14 mouse cellular contexts compared by ENCODE assay signal in genomic region chr1:176468560-176468959, GRCm38 (mm10).
A peak's percentile ranks its signal among the peaks of the same experiment; 100 is the strongest.
DNase-seq lines count a peak whose midpoint lies in the region.
"Had no signal": no experiment of that assay in that cellular context is flagged by ENCODE, and none has a peak within 500 bp of the region (broad histone marks: within the 10 kb centered on the region; RNA-seq: fewer than 3 reads in every experiment).

No protein-coding gene starts in this region.

- peak; percentile 15 to 21 for DNase-seq in cerebellum, postnatal 10 days
- no peak for DNase-seq in cerebellum, adult 11-12 months
- DNase-seq in gastrocnemius, adult 18-20 months (ENCODE audit: low spot score) = peak; percentile 38
- DNase-seq in gastrocnemius, postnatal 4 days (ENCODE audit: low spot score in 2 of 2) = no peak
- peak; percentile 17 for DNase-seq in heart, postnatal 4 days
- no peak for DNase-seq in heart, adult 8-10 months (ENCODE audit: low spot score)
- DNase-seq in brain, adult 2 months (ENCODE audit: low read depth, low spot score) = peak; percentile 54
- DNase-seq in kidney, adult 8-10 months = no peak
- DNase-seq: adrenal gland, postnatal 25 days; gastrocnemius, postnatal 10 days; kidney, adult 18-20 months; kidney, postnatal 25 days; lung, adult 2 months; lung, postnatal 4 days had no signal

Comparison
In these comparisons a context has a peak if more than half of its experiments do, and no peak if none do; other contexts are left out.
1. DNase-seq: peak in cerebellum, postnatal 10 days (2 of 2), gastrocnemius, adult 18-20 months (single experiment), heart, postnatal 4 days (single experiment) and brain, adult 2 months (single experiment); none in cerebellum, adult 11-12 months (single experiment), gastrocnemius, postnatal 4 days (0 of 2), heart, adult 8-10 months (single experiment) and kidney, adult 8-10 months (0 of 2).